Mouse (Mus musculus) heart, embryonic 13.5 days (tissue): ENCODE measurements around the gene Pih1d3. TPM values are rescaled to one million over a fixed set of nuclear protein-coding genes. Genes with fewer than 3 reads are reported as not detected.

Experiments
- ATAC-seq: fragments of 200-750 bp; cut with Nextera tagmentation; 2 replicates; pipeline ENCODE4 v1.8.0; 2017; ENCODE audit warnings: moderate TSS enrichment; ENCODE audit not compliant: insufficient number of reproducible peaks, low FRiP score, low TSS enrichment; ENCODE audit errors: extremely low read depth
- H3K27ac ChIP-seq: fragments of 300-500 bp; sonication (generic); replicated peaks from 2 replicates; pipeline ENCODE4 v1.5.1; 2015; ENCODE audit warnings: moderate library complexity, mild to moderate bottlenecking, inconsistent platforms
- H3K27me3 ChIP-seq: fragments of 300-500 bp; sonication (generic); replicated peaks from 2 replicates; pipeline ENCODE4 v1.6.1; 2015; ENCODE audit warnings: mild to moderate bottlenecking, inconsistent platforms
- H3K36me3 ChIP-seq: fragments of 300-500 bp; sonication (generic); 2 replicates; pipeline ENCODE4 v1.6.1; 2015; ENCODE audit warnings: mild to moderate bottlenecking, inconsistent platforms
- H3K4me1 ChIP-seq: fragments of 300-500 bp; sonication (generic); 2 replicates; pipeline ENCODE4 v1.6.1; 2015; ENCODE audit warnings: inconsistent platforms
- H3K4me2 ChIP-seq: fragments of 300-500 bp; sonication (generic); 2 replicates; pipeline ENCODE4 v1.6.1; 2015; ENCODE audit warnings: inconsistent platforms, mild to moderate bottlenecking, moderate library complexity
- H3K4me3 ChIP-seq: fragments of 300-500 bp; sonication (generic); 2 replicates; pipeline ENCODE4 v1.5.1; 2015; ENCODE audit warnings: moderate library complexity, mild to moderate bottlenecking, inconsistent platforms
- H3K9ac ChIP-seq: fragments of 300-500 bp; sonication (generic); 2 replicates; pipeline ENCODE4 v1.6.1; 2015; ENCODE audit warnings: inconsistent platforms, mild to moderate bottlenecking, moderate library complexity
- H3K9me3 ChIP-seq: fragments of 300-500 bp; sonication (generic); 2 replicates; pipeline ENCODE4 v1.6.1; 2016; ENCODE audit warnings: inconsistent platforms
- WGBS: fragments of 180-500 bp; shearing (Covaris S2); methylation state at CpG from one replicate; pipeline ENCODE4 v1.1.7; 2015; ENCODE audit warnings: mixed read lengths; 5-methylcytosine and 5-hydroxymethylcytosine counted together
- polyA plus RNA-seq: library from polyadenylated mRNA; unstranded; fragments of >200 nt; fragmentation: Nextera tagmentation; extraction: Ambion mirVana; gene quantifications from 2 replicates; pipeline ENCODE4 v1.2.1, GENCODE M21; 2015

Pih1d3 gene
- polyA plus RNA-seq, 1 experiment from 2014 or later, result not detected

DNA sequence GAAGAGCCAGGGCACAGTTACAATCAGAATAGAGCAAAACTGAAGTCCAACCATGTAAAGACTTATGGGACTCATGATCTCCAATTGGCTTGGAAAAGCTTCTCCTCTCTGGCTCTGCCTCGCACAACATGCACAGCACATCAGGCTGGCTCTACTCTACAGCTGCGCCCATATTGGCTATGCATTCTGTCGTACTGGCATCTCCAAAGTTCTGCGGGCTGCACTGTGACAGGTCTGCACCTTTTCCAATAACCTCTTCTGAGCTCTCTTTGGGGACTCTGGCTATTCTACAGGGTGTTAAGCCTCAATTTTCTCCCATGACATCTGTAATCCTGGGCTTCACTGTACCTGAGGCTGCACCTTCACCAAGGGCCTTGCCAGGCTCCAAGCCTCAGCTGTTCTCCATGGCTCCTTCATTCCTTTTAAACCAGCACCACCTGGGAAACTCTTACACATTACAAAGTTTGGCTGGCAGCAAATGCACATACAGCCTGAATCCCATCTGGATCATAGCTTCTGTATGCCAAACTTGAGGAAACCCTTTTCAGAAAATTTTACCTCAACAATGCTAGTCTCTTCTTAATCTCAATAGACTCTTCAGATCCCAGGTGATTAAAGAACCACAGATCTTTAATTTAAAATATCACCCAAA lies 1.9 kb upstream of the Pih1d3 start:
- H3K4me3 ChIP-seq, result no peak overlapping the region
- WGBS, result 86% methylated on average over 4 of the region's 4 CpGs
- H3K9ac ChIP-seq, result no peak overlapping the region
- H3K27ac ChIP-seq, result no peak overlapping the region
- H3K9me3 ChIP-seq, result no peaks in the 10 kb centered on the region
- H3K4me1 ChIP-seq, result no peaks in the 10 kb centered on the region
- no peak overlapping the region for H3K4me2 ChIP-seq
- H3K27me3 ChIP-seq, result no peaks in the 10 kb centered on the region
- no peak for ATAC-seq
- H3K36me3 ChIP-seq, result no peaks in the 10 kb centered on the region

DNA sequence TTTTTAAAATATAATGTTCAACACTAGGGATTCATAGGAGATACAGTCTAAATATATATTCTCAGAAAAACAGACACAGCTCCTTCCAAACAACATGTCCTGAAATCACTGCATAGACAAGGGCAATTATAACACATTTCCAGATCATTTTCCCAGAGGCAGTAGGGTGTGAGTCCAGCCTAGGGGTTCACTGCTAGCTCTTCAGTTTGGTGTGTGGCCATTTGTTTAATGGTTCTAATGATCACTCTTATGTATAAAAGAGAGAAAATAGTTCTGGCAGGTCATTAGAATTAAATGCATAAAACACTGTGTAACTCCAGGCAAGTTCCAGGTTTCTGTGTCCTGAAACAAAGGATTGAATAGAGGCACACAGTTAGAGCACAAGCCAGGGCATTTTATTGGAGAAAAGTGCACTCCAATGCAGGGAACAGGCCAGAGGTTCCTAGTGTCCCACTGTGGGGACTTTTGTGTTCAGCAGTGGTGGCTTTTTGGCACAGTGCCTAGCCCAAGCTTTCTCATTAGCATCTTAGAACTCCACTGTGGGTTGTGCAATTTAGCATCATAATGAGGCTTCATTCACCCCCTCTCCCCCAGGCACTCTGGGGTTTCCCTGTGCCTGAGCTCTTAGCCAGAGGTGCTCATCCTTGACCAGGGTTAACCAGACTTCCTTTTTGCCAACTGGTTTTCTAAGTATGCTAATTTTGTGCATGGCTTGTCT lies 10.8 kb downstream of the Pih1d3 start:
- Histone ChIP-seq H3K4me2 (no peak overlapping the region), H3K27ac (no peak overlapping the region), H3K9ac (no peak overlapping the region), H3K36me3 (no peaks in the 10 kb centered on the region), H3K4me1 (no peaks in the 10 kb centered on the region), H3K27me3 (no peaks in the 10 kb centered on the region), H3K4me3 (no peak overlapping the region), H3K9me3 (no peaks in the 10 kb centered on the region)
- ATAC-seq, result no peak

DNA sequence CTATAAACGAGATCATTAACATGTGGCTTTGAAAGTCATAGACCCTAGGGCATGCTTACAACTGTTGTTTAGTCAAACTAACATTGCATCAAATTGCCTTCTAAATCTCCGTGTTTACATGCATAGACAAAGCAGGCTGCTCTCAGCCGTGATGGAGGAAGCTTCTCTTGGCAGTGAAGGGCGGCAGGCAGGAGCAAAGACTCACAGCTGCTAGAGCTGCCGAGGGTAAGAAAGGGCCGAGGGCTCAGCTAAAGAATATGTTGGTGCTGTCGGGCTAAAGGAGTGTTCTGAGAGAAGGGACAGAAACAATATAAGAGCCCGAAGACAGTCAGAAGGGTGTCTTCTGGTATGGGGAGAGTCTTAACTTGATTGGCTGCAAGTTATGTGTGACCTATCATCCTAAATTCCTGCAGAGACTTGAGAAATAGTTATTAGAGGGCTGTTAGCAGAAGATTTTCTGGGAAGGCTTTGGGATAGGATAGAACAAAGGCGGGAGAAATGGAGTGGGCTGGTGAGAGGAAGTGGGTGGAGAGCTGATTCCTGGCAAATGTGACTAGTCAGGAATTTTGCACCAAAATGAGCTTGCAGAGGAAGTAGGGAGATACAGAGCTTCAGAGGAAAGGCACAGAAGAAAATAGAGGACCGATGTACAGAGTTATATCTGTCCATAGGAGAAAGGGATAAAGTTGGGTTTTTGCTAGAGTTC lies 37.7 kb downstream of the Pih1d3 start:
- Histone ChIP-seq H3K27ac (no peak overlapping the region; the same call in 1 of the 2 replicates), H3K36me3 (no peaks in the 10 kb centered on the region), H3K9me3 (no peaks in the 10 kb centered on the region), H3K9ac (no peak overlapping the region), H3K27me3 (no peaks in the 10 kb centered on the region), H3K4me1 (peaks cover 5% of the 10 kb centered on the region; the same call in 1 of the 2 replicates), H3K4me2 (no peak overlapping the region), H3K4me3 (no peak overlapping the region)
- ATAC-seq, result no peak
- WGBS, result 57% methylated on average over 10 of the region's 10 CpGs

Other genes with a start within 250 kb of the Pih1d3 start
- not detected in 2 replicates for gene AC153137.1, start 244.9 kb upstream of the Pih1d3 start, polyA plus RNA-seq
- gene Lgsn, start 46.4 kb upstream of the Pih1d3 start, polyA plus RNA-seq, result not detected in 2 replicates
- gene 4931428L18Rik, start 154 bp upstream of the Pih1d3 start, polyA plus RNA-seq, result not detected in 2 replicates